Comparison of ENCODE assay signal across 7 mouse cellular contexts in the genomic region with DNA sequence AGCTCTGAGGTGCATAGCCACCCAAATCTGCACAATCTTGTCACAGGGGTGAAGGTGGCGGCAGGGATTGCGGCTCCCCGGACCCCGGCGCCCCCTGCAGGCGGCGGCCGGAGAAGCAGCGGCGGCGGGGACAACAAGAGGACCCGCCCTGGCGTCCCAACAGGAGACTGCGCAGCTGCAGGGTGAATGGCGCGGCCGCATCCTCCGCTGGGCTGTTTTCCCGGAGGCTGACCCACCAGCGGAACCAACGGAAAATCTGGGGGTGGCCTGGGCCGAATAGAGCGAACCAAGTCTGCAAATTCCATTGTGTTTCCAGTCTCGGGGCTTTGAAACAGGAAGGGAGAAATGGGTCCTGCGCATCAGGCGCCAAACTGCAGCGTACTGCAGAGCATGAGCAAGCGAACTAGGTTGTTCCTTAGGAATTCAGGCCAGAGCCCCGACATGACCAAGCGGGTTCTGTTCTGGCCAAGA. TPM values are rescaled to one million over a fixed set of nuclear protein-coding genes. Genes with fewer than 3 reads are reported as not detected.
DNase-seq lines count a peak whose midpoint lies in the region; ATAC-seq lines count a peak whose summit lies in the region.

No protein-coding gene starts in this region.

- H3K27me3 ChIP-seq in embryonic facial prominence, embryonic 11.5 days (ENCODE audit: control insufficient read depth, insufficient read depth, low read length), result no peaks in the 10 kb centered on the region
- peaks cover 24% of the 10 kb centered on the region; the same call in 1 of the 2 replicates for H3K27me3 ChIP-seq in limb, embryonic 10.5 days (ENCODE audit: low read depth, poor library complexity, severe bottlenecking)
- 0 out of 2 replicates have a peak, but pooled peaks cover 4% of the 10 kb centered on the region for H3K27me3 ChIP-seq in midbrain, embryonic 12.5 days

- H3K4me2 ChIP-seq in embryonic facial prominence, embryonic 11.5 days (ENCODE audit: low read depth, low read length), result peak overlapping the region; percentile 64
- peak overlapping the region; percentile 61 for H3K4me2 ChIP-seq in midbrain, embryonic 12.5 days (replicated peaks)

- peak; percentile 84 for ATAC-seq in embryonic facial prominence, embryonic 11.5 days (replicated peaks; ENCODE audit: insufficient number of reproducible peaks, low FRiP score, low TSS enrichment, low read depth)
- ATAC-seq in midbrain, embryonic 12.5 days (ENCODE audit: low FRiP score, low read depth), result peak; percentile 92

- H3K9ac ChIP-seq in embryonic facial prominence, embryonic 11.5 days (replicated peaks; ENCODE audit: low read length), result peak overlapping the region; percentile 73
- peak overlapping the region; percentile 54 for H3K9ac ChIP-seq in midbrain, embryonic 12.5 days (replicated peaks)

- WGBS in embryonic facial prominence, embryonic 11.5 days, result under 1% methylated on average over 30 of the region's 30 CpGs
- WGBS in limb, embryonic 10.5 days, result under 1% methylated on average over 30 of the region's 30 CpGs
- WGBS in midbrain, embryonic 12.5 days, result under 1% methylated on average over 30 of the region's 30 CpGs

- H3K4me1 ChIP-seq in embryonic facial prominence, embryonic 11.5 days (ENCODE audit: control insufficient read depth, insufficient read depth, low read length), result no peaks in the 10 kb centered on the region
- peaks cover 10% of the 10 kb centered on the region for H3K4me1 ChIP-seq in limb, embryonic 10.5 days
- H3K4me1 ChIP-seq in midbrain, embryonic 12.5 days, result peaks cover 9% of the 10 kb centered on the region

- peak; percentile 95 for DNase-seq in adrenal gland, postnatal 25 days
- peak; percentile 93 for DNase-seq in embryonic facial prominence, embryonic 11.5 days (ENCODE audit: low spot score)
- peak; percentile 100 for DNase-seq in heart, adult 11 months
- peak; percentile 94 for DNase-seq in kidney, adult 18-20 months
- DNase-seq in limb, embryonic 10.5 days (ENCODE audit: low spot score), result peak; percentile 95
- peak; percentile 88 for DNase-seq in skeletal muscle tissue, adult 2 months (ENCODE audit: low read depth, low spot score)

- peak overlapping the region; percentile 35; the same call in 1 of the 2 replicates for H3K27ac ChIP-seq in embryonic facial prominence, embryonic 11.5 days (replicated peaks; ENCODE audit: low read depth, low read length)
- H3K27ac ChIP-seq in limb, embryonic 10.5 days, result peak overlapping the region; percentile 87
- peak overlapping the region; percentile 81 for H3K27ac ChIP-seq in midbrain, embryonic 12.5 days (replicated peaks)

- H3K36me3 ChIP-seq in embryonic facial prominence, embryonic 11.5 days (replicated peaks; ENCODE audit: control insufficient read depth, insufficient read depth, low read depth, low read length), result no peaks in the 10 kb centered on the region
- no peaks in the 10 kb centered on the region for H3K36me3 ChIP-seq in limb, embryonic 10.5 days
- H3K36me3 ChIP-seq in midbrain, embryonic 12.5 days, result no peaks in the 10 kb centered on the region

- H3K4me3 ChIP-seq in embryonic facial prominence, embryonic 11.5 days (ENCODE audit: low read depth, low read length), result peak overlapping the region; percentile 47
- peak overlapping the region; percentile 58 for H3K4me3 ChIP-seq in limb, embryonic 10.5 days
- H3K4me3 ChIP-seq in midbrain, embryonic 12.5 days, result peak overlapping the region; percentile 45

- H3K9me3 ChIP-seq in embryonic facial prominence, embryonic 11.5 days (replicated peaks; ENCODE audit: control insufficient read depth, low read length), result no peaks in the 10 kb centered on the region
- no peaks in the 10 kb centered on the region for H3K9me3 ChIP-seq in limb, embryonic 10.5 days (replicated peaks)
- no peaks in the 10 kb centered on the region for H3K9me3 ChIP-seq in midbrain, embryonic 12.5 days

RNA-seq across cellular contexts. Expression of a gene that starts 8.1 kb away (rescaled TPM):
- total RNA-seq in adrenal gland, postnatal 25 days (2021), result 17.5 and 25.0 TPM in 2 replicates
- 7.6 and 7.9 TPM in 2 replicates for polyA plus RNA-seq in embryonic facial prominence, embryonic 11.5 days (2014; fragmentation: Nextera tagmentation; extraction: Ambion mirVana)
- polyA plus RNA-seq in limb, embryonic 10.5 days (2016; fragmentation: Nextera tagmentation; extraction: Ambion mirVana), result 5.9 and 9.4 TPM in 2 replicates
- polyA plus RNA-seq in midbrain, embryonic 12.5 days (2016; fragmentation: Nextera tagmentation; extraction: Ambion mirVana), result 5.1 and 6.9 TPM in 2 replicates

RNA-seq across cellular contexts. Expression of a gene that starts 48.9 kb away (rescaled TPM):
- 55.3 and 73.0 TPM in 2 replicates for total RNA-seq in adrenal gland, postnatal 25 days (2021)
- polyA plus RNA-seq in embryonic facial prominence, embryonic 11.5 days (2014; fragmentation: Nextera tagmentation; extraction: Ambion mirVana), result 8.3 and 12.1 TPM in 2 replicates
- polyA plus RNA-seq in limb, embryonic 10.5 days (2016; fragmentation: Nextera tagmentation; extraction: Ambion mirVana), result 15.5 and 18.2 TPM in 2 replicates
- polyA plus RNA-seq in midbrain, embryonic 12.5 days (2016; fragmentation: Nextera tagmentation; extraction: Ambion mirVana), result 45.5 and 45.7 TPM in 2 replicates

RNA-seq across cellular contexts. Expression of a gene that starts 49.4 kb away (rescaled TPM):
- total RNA-seq in adrenal gland, postnatal 25 days (2021), result 1.7 and 2.6 TPM in 2 replicates
- 0.56 TPM in 1 of 2 replicates, not detected in the other for polyA plus RNA-seq in embryonic facial prominence, embryonic 11.5 days (2014; fragmentation: Nextera tagmentation; extraction: Ambion mirVana)
- not detected in 2 replicates for polyA plus RNA-seq in limb, embryonic 10.5 days (2016; fragmentation: Nextera tagmentation; extraction: Ambion mirVana)
- polyA plus RNA-seq in midbrain, embryonic 12.5 days (2016; fragmentation: Nextera tagmentation; extraction: Ambion mirVana), result 0.45 TPM in 1 of 2 replicates, not detected in the other

Comparison
In these comparisons a context has a peak if more than half of its experiments do, and no peak if none do; other contexts are left out.
1. Peak in every context shown above with its lines: DNase-seq, ATAC-seq, H3K4me3 ChIP-seq and H3K27ac ChIP-seq.
2. H3K27ac ChIP-seq: peak in every context shown above with its lines; median percentile 87 in limb, embryonic 10.5 days; 81 in midbrain, embryonic 12.5 days; 35 in embryonic facial prominence, embryonic 11.5 days.